Mouse (Mus musculus): ENCODE data around the gene Ikzf3.
A peak's percentile ranks its signal among the peaks of the same experiment; 100 is the strongest.

Gene Ikzf3

DNA sequence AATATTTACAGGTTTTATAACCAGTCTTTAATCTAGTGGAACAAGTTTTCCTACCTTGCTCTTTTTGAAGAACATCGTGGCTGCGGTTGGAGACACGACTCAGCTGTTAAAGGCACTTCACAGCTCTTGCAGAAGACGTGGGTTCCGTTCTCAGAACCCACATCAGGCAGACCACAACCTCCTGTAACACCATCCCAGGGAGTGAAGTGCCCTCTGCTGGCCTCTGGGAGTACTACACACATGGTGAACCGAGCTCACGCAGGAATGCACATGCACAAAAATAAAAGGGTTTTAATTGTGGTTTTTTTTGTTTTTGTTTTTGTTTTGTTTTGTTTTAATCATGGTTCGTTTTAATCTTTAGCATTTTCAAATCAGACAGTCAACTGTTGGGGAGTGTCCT is 22.5 kb upstream of the Ikzf3 start:
- DNase-seq (ENCODE audit: low spot score in 2 of 2) = no peak

- DNase-seq (ENCODE audit: low spot score in 2 of 2) = no peak
Observed at GRCm38 (mm10) chr11:98563921-98564414, 18.1 kb upstream of the Ikzf3 start.

- no peak for DNase-seq (ENCODE audit: low spot score in 2 of 2)
Observed at GRCm38 (mm10) chr11:98563025-98563424, 17.2 kb upstream of the Ikzf3 start.

DNA sequence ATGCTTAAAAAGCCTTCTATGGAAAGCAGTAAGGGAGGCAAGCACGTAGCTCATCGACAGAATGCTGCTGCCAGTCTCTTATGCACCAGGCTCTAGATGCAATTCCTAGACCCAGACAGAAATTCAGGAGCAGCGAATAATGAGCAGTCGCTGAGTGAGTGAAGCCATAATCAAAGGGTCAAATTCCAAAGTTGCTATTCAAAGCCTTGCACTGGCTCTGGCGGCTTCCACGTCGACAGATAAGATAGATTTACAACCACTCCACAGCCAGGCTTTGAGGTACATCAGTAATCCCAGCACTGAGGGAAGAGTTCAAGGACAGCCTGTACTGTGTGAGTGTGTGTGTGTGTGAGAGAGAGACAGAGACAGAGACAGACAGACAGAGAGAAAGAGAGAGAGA is 15.1 kb upstream of the Ikzf3 start:
- no peak for DNase-seq (ENCODE audit: low spot score in 2 of 2)

GRCm38 (mm10) chr11:98555124-98555700 is 9.4 kb upstream of the Ikzf3 start:
- no peak for DNase-seq (ENCODE audit: low spot score in 2 of 2)

DNA sequence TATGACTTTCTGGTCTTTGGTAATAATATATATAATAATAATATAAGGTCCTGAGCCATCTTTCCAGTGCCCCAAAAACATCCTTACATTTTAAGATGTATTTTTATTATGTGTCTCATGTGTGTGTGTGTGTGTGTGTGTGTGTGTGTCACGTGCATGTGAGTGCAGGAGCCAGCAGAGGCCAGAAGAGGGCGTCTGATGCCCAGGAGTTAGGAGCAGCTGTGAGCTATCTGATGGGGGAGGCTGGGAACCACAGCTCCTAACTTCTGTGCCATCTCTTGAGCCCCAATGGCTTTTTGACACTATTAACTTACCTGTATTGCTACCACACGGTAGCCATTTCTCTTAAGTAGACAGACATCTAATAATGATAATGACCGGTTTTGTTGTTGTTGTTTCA is 8.1 kb upstream of the Ikzf3 start:
- no peak for DNase-seq (ENCODE audit: low spot score in 2 of 2)

GRCm38 (mm10) chr11:98550975-98551828 is 5.4 kb upstream of the Ikzf3 start, which contains the start of gene Zpbp2:
Zpbp2 (plus strand) TSS chr11:98551097.
- peak; percentile 93 to 94 for DNase-seq (ENCODE audit: low spot score in 2 of 2)

DNA sequence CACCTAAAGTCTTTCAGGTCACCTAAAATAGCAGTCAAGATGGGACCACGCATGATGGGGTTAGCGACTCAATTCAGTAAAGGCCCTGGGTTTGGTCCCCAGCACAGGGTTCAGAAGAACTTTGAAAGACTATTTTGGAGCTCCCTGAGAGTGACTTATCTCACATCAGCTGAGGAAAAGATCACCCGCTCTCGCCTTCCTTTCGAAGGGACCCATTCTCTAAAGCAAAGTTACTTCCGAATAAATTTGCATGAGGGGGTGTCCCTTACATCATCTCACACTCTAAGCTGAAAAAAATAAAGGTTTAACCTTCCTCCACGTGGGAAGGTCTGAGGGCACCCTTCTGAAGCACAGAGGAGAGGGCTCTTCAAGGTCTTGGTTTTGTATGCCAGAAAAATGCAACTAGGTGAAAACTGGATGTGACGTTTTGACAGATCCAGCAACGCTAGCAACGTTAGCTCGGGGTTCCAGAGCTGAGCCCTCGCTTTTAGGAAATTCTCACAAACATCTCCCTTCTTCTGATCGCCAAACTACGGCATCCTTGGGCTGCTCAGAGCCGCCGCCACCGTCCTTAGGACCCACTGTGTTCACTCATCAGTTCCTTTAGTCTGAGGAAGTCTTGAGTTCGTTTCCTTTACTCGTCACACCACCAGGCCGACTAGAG is 4.6 kb upstream of the Ikzf3 start:
- DNase-seq (ENCODE audit: low spot score in 2 of 2) = no peak

DNA sequence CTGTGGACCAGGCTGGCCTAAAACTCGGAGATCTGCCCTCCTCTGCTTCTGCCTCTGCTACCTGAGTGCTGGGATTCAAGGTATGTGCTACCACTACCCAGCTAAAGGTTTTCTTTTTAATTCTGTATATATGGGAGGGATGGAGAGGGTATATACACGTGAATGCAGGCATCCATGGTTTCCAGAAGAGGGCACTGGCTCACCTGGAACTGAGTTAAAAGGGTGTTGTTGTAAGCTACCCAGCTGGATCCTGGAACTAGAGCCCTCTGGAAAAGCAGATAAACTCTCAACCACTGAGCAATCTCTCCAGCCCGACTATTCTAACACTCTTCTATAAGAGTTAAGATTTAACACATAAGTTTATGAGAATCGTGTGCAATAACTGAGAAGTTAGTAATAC is 3.5 kb upstream of the Ikzf3 start:
- no peak for DNase-seq (ENCODE audit: low spot score in 2 of 2)

DNA sequence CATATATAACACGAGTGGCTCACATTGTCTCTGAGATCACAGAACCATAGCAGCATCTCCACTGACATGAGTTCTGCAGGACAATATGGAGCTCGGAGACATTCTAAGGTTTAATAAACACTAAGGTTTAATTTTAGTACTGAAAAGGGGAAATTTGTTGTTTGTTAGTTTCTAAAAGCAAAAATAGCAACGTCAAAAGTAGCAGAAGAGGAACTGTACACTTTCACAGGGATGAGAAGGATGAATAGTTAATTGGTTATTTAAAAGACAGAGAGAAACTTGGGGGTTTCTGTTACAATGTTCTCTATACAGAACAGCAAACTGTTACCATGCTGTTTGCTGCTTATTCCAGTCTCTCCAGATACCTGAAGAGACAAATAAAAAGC is 1.5 kb upstream of the Ikzf3 start:
- DNase-seq (ENCODE audit: low spot score in 2 of 2) = no peak

GRCm38 (mm10) chr11:98546529-98547307 is 887 bp upstream of the Ikzf3 start:
- no peak for DNase-seq (ENCODE audit: low spot score in 2 of 2)

DNA sequence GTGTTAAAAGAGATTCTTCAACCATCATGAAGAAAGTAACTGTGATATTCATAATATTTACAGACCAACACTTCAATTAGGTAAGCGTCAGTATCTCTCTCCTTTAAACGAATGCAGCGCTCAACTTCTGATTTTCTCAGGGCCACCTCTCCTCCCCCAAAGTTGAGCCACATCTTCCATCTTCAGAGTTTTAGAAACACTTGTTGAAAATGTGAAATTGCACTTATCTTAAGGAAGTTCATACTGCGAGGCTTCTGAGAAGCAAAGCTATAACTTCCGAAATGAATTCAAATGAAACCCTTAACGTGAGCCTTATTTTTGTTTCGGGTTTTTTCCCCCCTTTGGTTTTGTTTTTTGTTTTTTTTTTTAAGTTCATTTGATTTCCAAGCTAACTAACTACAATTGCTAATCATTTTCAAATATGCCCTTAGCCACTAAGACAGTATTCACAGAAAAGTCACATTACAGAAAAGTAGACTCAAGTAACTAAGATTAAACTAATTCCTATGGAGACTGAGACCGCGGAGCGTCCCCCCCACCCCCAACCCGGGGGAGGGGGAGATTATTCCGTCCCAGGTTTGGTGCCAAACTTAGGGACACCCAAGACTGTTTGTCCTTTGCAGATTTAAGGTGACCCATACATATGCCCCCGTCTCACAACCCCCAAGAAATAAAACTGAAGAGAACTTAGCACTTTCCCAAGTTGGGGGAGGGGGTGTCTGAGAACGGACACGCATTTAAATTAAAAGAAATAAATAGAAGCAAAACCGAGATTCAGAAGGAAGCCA is 747 bp downstream of the Ikzf3 start:
- no peak for DNase-seq (ENCODE audit: low spot score in 2 of 2)

- DNase-seq (ENCODE audit: low spot score in 2 of 2) = no peak
Observed at GRCm38 (mm10) chr11:98543414-98543813, 2.4 kb downstream of the Ikzf3 start.

DNA sequence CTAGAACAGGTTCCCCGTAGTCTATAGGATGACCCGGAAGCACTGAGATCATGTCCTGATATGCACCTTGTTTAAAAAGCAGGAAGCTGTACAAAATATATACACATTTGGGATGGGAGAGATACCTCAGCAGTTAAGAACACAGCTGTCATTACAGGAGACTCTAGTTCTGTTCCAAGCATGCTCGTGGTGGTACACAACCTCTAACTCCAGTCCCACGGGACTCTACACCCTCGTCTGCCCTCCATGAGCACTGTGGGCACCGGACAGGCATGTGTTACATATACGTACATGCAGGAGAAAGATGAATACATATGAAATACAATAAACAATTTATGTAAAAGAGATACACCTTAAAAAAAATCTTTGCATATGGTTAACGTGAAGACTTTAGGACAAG is 3.3 kb downstream of the Ikzf3 start:
- no peak for DNase-seq (ENCODE audit: low spot score in 2 of 2)

- DNase-seq (ENCODE audit: low spot score in 2 of 2) = no peak
Observed at GRCm38 (mm10) chr11:98540319-98540718, 5.5 kb downstream of the Ikzf3 start.

- no peak for DNase-seq (ENCODE audit: low spot score in 2 of 2)
Observed at GRCm38 (mm10) chr11:98537480-98538034, 8.3 kb downstream of the Ikzf3 start.

- no peak for DNase-seq (ENCODE audit: low spot score in 2 of 2)
Observed at GRCm38 (mm10) chr11:98526824-98527461, 18.9 kb downstream of the Ikzf3 start.

GRCm38 (mm10) chr11:98525140-98525539 is 20.7 kb downstream of the Ikzf3 start:
- no peak for DNase-seq (ENCODE audit: low spot score in 2 of 2)

- DNase-seq (ENCODE audit: low spot score in 2 of 2) = no peak
Observed at GRCm38 (mm10) chr11:98520468-98520867, 25.4 kb downstream of the Ikzf3 start.

DNA sequence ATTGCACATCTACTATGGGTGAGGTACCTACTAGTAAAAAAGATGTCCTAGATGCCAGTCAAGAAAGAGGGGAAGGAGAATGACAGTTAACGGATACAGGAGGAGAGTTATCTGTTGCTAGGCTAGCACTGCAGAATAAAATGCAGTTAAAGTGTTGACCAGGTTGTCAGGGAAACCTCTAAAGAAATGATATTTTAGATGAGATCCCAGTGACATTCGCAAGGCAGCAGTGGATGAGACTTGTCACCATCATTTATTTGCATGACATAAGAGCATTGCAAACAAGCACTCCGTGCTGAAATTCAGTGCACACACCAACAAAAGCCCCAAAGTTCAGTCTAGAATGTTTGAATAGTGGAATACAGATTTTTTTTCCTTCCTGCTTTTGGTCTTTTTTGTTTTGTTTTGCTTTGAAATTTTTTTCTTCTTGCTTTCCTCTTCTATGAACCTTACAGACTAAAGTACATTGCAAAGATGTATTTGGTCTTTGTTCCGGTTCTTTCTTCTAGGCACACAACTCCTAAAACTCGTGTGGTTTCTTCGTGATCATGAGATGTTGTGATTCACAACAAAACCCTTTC is 32.4 kb downstream of the Ikzf3 start:
- no peak for DNase-seq (ENCODE audit: low spot score in 2 of 2)

All from frontal cortex, postnatal 36 days (tissue).